Mouse (Mus musculus): Measurements from ENCODE around the gene Dnaja4. TPM values are rescaled to one million over a fixed set of nuclear protein-coding genes. Genes with fewer than 3 reads are reported as not detected.
A peak's percentile ranks its signal among the peaks of the same experiment; 100 is the strongest.

Gene Dnaja4
- polyA plus RNA-seq, 1 experiment from 2014 or later, result 3.4 TPM

DNA sequence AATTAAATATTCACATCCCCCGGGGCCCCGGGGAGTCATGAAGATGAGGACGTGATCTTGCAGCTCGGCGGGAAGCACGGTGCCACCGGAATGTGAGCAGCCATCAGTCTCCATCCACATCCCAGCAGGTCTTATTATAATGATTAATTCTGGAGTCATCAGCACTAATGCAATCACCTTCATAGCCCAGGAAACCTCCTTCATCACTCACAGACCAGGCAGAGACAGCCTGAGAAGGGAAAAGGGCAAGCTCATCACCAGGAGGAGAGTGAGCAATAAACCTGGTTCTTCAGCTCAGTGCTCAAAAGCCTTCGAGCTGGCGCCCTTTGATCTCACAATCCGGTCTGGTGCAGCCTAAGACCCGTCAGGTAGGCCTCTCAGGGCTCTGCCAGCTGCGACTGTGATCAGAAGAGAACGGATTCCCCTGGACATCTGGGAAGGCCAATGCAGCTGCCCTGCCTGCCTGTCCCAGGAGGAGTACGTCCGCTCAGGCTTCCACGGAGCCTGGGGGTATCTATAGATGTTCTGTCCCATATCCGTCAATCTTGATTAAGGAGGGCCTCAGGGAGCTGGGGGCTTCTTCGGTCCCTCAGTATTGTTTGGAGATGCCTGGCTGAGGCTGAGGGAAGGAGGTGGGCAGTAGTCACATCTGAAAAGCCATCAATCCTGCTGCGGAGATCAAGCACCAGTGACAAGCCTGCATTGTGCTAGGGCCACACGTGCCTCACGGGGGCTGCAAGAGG lies 53.7 kb downstream of the Dnaja4 start:
- H3K27ac ChIP-seq (ENCODE audit: low read depth, low read length), result no peak overlapping the region
- H3K36me3 ChIP-seq (ENCODE audit: control insufficient read depth, insufficient read depth), result no peaks in the 10 kb centered on the region
- no peaks in the 10 kb centered on the region for H3K4me1 ChIP-seq (replicated peaks; ENCODE audit: control insufficient read depth, insufficient read depth, low read length)
- 36% methylated on average over 21 of the region's 21 CpGs for WGBS
- no peak overlapping the region for H3K4me3 ChIP-seq (ENCODE audit: low read depth, low read length)
- H3K9me3 ChIP-seq (ENCODE audit: control insufficient read depth), result no peaks in the 10 kb centered on the region
- H3K9ac ChIP-seq (ENCODE audit: low read depth, low read length), result no peak overlapping the region
- H3K27me3 ChIP-seq (replicated peaks; ENCODE audit: control insufficient read depth, insufficient read depth, low read length), result no peaks in the 10 kb centered on the region
- no peak for TF ChIP-seq CTCF (IDR thresholded peaks at IDR 0.05; ENCODE audit: low read depth)
- no peak for ATAC-seq
- H3K4me2 ChIP-seq (replicated peaks; ENCODE audit: low read depth), result no peak overlapping the region

DNA sequence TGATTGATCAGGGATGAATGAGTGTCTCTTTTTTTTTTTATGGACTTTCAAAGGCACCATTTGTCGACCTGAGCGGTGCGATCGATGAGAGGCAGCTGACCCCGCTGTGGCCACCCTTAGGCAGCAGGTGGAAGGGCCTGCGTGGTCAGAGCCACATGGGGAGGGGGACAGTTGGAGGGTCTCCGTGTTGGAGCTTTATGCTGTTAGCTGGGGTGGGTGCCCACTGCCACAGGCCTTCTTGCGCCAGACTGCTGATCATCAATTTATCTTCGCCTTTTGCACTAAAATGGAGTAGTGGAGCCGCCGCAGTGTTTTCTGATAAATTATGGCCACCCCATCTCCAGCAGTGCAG lies 54.2 kb downstream of the Dnaja4 start:
- Histone ChIP-seq H3K9me3 (ENCODE audit: control insufficient read depth) (no peaks in the 10 kb centered on the region), H3K27me3 (replicated peaks; ENCODE audit: control insufficient read depth, insufficient read depth, low read length) (no peaks in the 10 kb centered on the region), H3K9ac (ENCODE audit: low read depth, low read length) (no peak overlapping the region), H3K27ac (ENCODE audit: low read depth, low read length) (no peak overlapping the region), H3K4me2 (replicated peaks; ENCODE audit: low read depth) (no peak overlapping the region), H3K4me3 (ENCODE audit: low read depth, low read length) (no peak overlapping the region), H3K4me1 (replicated peaks; ENCODE audit: control insufficient read depth, insufficient read depth, low read length) (no peaks in the 10 kb centered on the region), H3K36me3 (ENCODE audit: control insufficient read depth, insufficient read depth) (no peaks in the 10 kb centered on the region)
- no peak for TF ChIP-seq CTCF (IDR thresholded peaks at IDR 0.05; ENCODE audit: low read depth)
- WGBS, result 53% methylated on average over 11 of the region's 11 CpGs
- ATAC-seq, result no peak

- Histone ChIP-seq H3K4me1 (replicated peaks; ENCODE audit: control insufficient read depth, insufficient read depth, low read length) (no peaks in the 10 kb centered on the region), H3K4me2 (replicated peaks; ENCODE audit: low read depth) (no peak overlapping the region), H3K27me3 (replicated peaks; ENCODE audit: control insufficient read depth, insufficient read depth, low read length) (peaks cover 18% of the 10 kb centered on the region), H3K27ac (ENCODE audit: low read depth, low read length) (no peak overlapping the region), H3K9ac (ENCODE audit: low read depth, low read length) (no peak overlapping the region), H3K9me3 (ENCODE audit: control insufficient read depth) (no peaks in the 10 kb centered on the region), H3K4me3 (ENCODE audit: low read depth, low read length) (no peak overlapping the region), H3K36me3 (ENCODE audit: control insufficient read depth, insufficient read depth) (no peaks in the 10 kb centered on the region)
- no peak for ATAC-seq
- WGBS, result 39% methylated on average over 6 of the region's 6 CpGs
- TF ChIP-seq CTCF (IDR thresholded peaks at IDR 0.05; ENCODE audit: low read depth), result no peak
Measured at GRCm38 (mm10) chr9:54759592-54759991, 60.9 kb downstream of the Dnaja4 start.

- Histone ChIP-seq H3K9ac (ENCODE audit: low read depth, low read length) (no peak overlapping the region), H3K4me3 (ENCODE audit: low read depth, low read length) (no peak overlapping the region), H3K4me1 (replicated peaks; ENCODE audit: control insufficient read depth, insufficient read depth, low read length) (no peaks in the 10 kb centered on the region), H3K4me2 (replicated peaks; ENCODE audit: low read depth) (no peak overlapping the region), H3K27me3 (replicated peaks; ENCODE audit: control insufficient read depth, insufficient read depth, low read length) (peaks cover 55% of the 10 kb centered on the region), H3K9me3 (ENCODE audit: control insufficient read depth) (no peaks in the 10 kb centered on the region), H3K36me3 (ENCODE audit: control insufficient read depth, insufficient read depth) (no peaks in the 10 kb centered on the region), H3K27ac (ENCODE audit: low read depth, low read length) (no peak overlapping the region)
- ATAC-seq, result no peak
- TF ChIP-seq CTCF (IDR thresholded peaks at IDR 0.05; ENCODE audit: low read depth), result no peak
- WGBS, result 31% methylated on average over 12 of the region's 12 CpGs
Measured at GRCm38 (mm10) chr9:54764091-54764490, 65.4 kb downstream of the Dnaja4 start.

GRCm38 (mm10) chr9:54764561-54765217 lies 66.0 kb downstream of the Dnaja4 start, which contains the start of gene Crabp1:
TSS of gene Crabp1 (plus strand) at chr9:54764748.
- ATAC-seq, result no peak
- H3K36me3 ChIP-seq (ENCODE audit: control insufficient read depth, insufficient read depth), result no peaks in the 10 kb centered on the region
- no peaks in the 10 kb centered on the region for H3K4me1 ChIP-seq (replicated peaks; ENCODE audit: control insufficient read depth, insufficient read depth, low read length)
- H3K27ac ChIP-seq (ENCODE audit: low read depth, low read length), result no peak within 1 kb of the TSS
- TF ChIP-seq CTCF (IDR thresholded peaks at IDR 0.05; ENCODE audit: low read depth), result no peak
- H3K9me3 ChIP-seq (ENCODE audit: control insufficient read depth), result no peaks in the 10 kb centered on the region
- peak within 1 kb of the TSS; percentile 29 for H3K4me3 ChIP-seq (ENCODE audit: low read depth, low read length)
- H3K9ac ChIP-seq (ENCODE audit: low read depth, low read length), result no peak within 1 kb of the TSS
- peaks cover 55% of the 10 kb centered on the region for H3K27me3 ChIP-seq (replicated peaks; ENCODE audit: control insufficient read depth, insufficient read depth, low read length)
- H3K4me2 ChIP-seq (replicated peaks; ENCODE audit: low read depth), result peak within 1 kb of the TSS; percentile 60
- 2% methylated on average over 39 of the region's 45 CpGs for WGBS

DNA sequence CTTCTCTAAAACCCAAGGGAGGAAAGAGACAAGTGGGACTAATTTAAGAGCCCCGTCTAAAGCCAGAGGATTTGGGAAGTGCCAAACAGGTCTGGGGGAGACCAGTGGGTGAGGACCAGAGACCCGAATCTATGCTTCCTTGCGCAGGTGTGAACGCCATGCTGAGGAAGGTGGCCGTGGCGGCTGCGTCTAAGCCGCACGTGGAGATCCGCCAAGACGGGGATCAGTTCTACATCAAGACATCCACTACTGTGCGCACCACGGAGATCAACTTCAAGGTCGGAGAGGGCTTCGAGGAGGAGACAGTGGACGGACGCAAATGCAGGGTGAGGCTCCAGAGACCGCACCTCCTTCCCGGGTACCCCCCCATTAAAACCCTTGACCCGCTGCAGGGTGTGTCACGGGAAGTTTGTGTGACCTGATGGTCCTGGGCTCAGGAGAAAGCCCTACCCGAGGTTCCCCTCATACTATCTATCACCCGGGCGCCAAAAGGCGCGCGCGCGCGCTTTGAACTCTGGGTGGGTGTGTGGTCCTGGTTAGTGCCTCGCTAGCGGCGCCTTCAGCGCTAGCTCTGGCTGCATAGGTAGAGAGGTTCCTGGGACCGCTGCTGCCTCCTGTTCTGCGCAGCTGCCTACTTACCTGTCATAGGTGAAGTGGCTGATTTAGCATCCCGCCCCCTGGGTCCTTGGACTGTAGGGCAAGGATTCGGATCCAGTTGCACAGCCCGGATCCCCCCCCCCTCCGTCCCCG lies 66.8 kb downstream of the Dnaja4 start:
- no peaks in the 10 kb centered on the region for H3K9me3 ChIP-seq (ENCODE audit: control insufficient read depth)
- no peaks in the 10 kb centered on the region for H3K4me1 ChIP-seq (replicated peaks; ENCODE audit: control insufficient read depth, insufficient read depth, low read length)
- no peaks in the 10 kb centered on the region for H3K36me3 ChIP-seq (ENCODE audit: control insufficient read depth, insufficient read depth)
- no peak for TF ChIP-seq CTCF (IDR thresholded peaks at IDR 0.05; ENCODE audit: low read depth)
- 0 out of 2 replicates have a peak, but pooled peaks have one; percentile 31 for ATAC-seq
- peaks cover 55% of the 10 kb centered on the region for H3K27me3 ChIP-seq (replicated peaks; ENCODE audit: control insufficient read depth, insufficient read depth, low read length)
- H3K9ac ChIP-seq (ENCODE audit: low read depth, low read length), result no peak overlapping the region
- 1% methylated on average over 40 of the region's 41 CpGs for WGBS
- peak overlapping the region; percentile 29 for H3K4me3 ChIP-seq (ENCODE audit: low read depth, low read length)
- H3K27ac ChIP-seq (ENCODE audit: low read depth, low read length), result no peak overlapping the region
- H3K4me2 ChIP-seq (replicated peaks; ENCODE audit: low read depth), result peak overlapping the region; percentile 60

Small RNA genes within 50 kb of the gene (microRNA-seq; reads per million reads assigned to microRNA genes)
- not detected for gene Mir5710

Other genes with a start within 250 kb of the Dnaja4 start
- 5.2 and 6.4 TPM in 2 replicates for gene Dmxl2, start 197.2 kb upstream of the Dnaja4 start, polyA plus RNA-seq (2015; fragmentation: Nextera tagmentation; extraction: Ambion mirVana)
- gene Sh2d7, start 159.9 kb upstream of the Dnaja4 start, polyA plus RNA-seq (2015; fragmentation: Nextera tagmentation; extraction: Ambion mirVana), result not detected in 2 replicates
- gene Cib2, start 138.7 kb upstream of the Dnaja4 start, polyA plus RNA-seq (2015; fragmentation: Nextera tagmentation; extraction: Ambion mirVana), result 3.7 and 4.4 TPM in 2 replicates
- gene Idh3a, start 112.5 kb upstream of the Dnaja4 start, polyA plus RNA-seq (2015; fragmentation: Nextera tagmentation; extraction: Ambion mirVana), result 131 and 137 TPM in 2 replicates
- 0.16 and 0.27 TPM in 2 replicates for gene Acsbg1, start 37.0 kb upstream of the Dnaja4 start, polyA plus RNA-seq (2015; fragmentation: Nextera tagmentation; extraction: Ambion mirVana)
- 108 and 111 TPM in 2 replicates for gene Wdr61, start 35.6 kb downstream of the Dnaja4 start, polyA plus RNA-seq (2015; fragmentation: Nextera tagmentation; extraction: Ambion mirVana)
- 3.2 and 3.5 TPM in 2 replicates for gene Crabp1, start 65.9 kb downstream of the Dnaja4 start, polyA plus RNA-seq (2015; fragmentation: Nextera tagmentation; extraction: Ambion mirVana)
- gene Ireb2, start 164.9 kb downstream of the Dnaja4 start, polyA plus RNA-seq (2015; fragmentation: Nextera tagmentation; extraction: Ambion mirVana), result 17.7 and 19.6 TPM in 2 replicates
- 1.1 and 1.2 TPM in 2 replicates for gene Hykk, start 218.4 kb downstream of the Dnaja4 start, polyA plus RNA-seq (2015; fragmentation: Nextera tagmentation; extraction: Ambion mirVana)